Mouse (Mus musculus) hindbrain, embryonic 14.5 days (tissue): ENCODE measurements around the gene Vps35l. TPM values are rescaled to one million over a fixed set of nuclear protein-coding genes. Genes with fewer than 3 reads are reported as not detected.

Source experiments
- ATAC-seq: fragments of 200-750 bp; cut with Nextera tagmentation; 2 replicates; pipeline ENCODE4 v1.8.0; 2017; ENCODE audit warnings: moderate number of reproducible peaks, mild to moderate bottlenecking, moderate TSS enrichment, moderate library complexity; ENCODE audit not compliant: low FRiP score
- DNase-seq: peaks from one replicate; pipeline ENCODE4 v3.0.0-alpha.2; 2015; ENCODE audit warnings: low spot score
- H3K27ac ChIP-seq: fragments of 300-500 bp; sonication (generic); 2 replicates; pipeline ENCODE4 v1.5.1; 2014; ENCODE audit warnings: mild to moderate bottlenecking, moderate library complexity
- H3K27me3 ChIP-seq: fragments of 300-500 bp; sonication (generic); 2 replicates; pipeline ENCODE4 v1.6.1; 2014; ENCODE audit warnings: mild to moderate bottlenecking, low read length, mixed read lengths; ENCODE audit not compliant: control insufficient read depth, insufficient read depth
- H3K36me3 ChIP-seq: fragments of 300-500 bp; sonication (generic); replicated peaks from 2 replicates; pipeline ENCODE4 v1.6.1; 2014; ENCODE audit not compliant: control insufficient read depth, insufficient read depth
- H3K4me1 ChIP-seq: fragments of 300-500 bp; sonication (generic); replicated peaks from 2 replicates; pipeline ENCODE4 v1.6.1; 2014; ENCODE audit warnings: antibody characterized with exemption, low read length, mixed read lengths; ENCODE audit not compliant: control insufficient read depth, insufficient read depth
- H3K4me2 ChIP-seq: fragments of 300-500 bp; sonication (generic); replicated peaks from 2 replicates; pipeline ENCODE4 v1.6.1; 2014; ENCODE audit warnings: mild to moderate bottlenecking, moderate library complexity
- H3K4me3 ChIP-seq: fragments of 300-500 bp; sonication (generic); replicated peaks from 2 replicates; pipeline ENCODE4 v1.5.1; 2014; ENCODE audit warnings: mild to moderate bottlenecking, low read length
- H3K9ac ChIP-seq: fragments of 300-500 bp; sonication (generic); 2 replicates; pipeline ENCODE4 v1.6.1; 2014
- H3K9me3 ChIP-seq: fragments of 300-500 bp; sonication (generic); 2 replicates; pipeline ENCODE4 v1.6.1; 2016; ENCODE audit warnings: low read length; ENCODE audit not compliant: control insufficient read depth
- WGBS: fragments of 180-500 bp; shearing (Covaris S2); extraction: QIAGEN DNeasy Blood & Tissue Kit; methylation state at CpG from one replicate; pipeline ENCODE4 v1.1.7; 2014; 5-methylcytosine and 5-hydroxymethylcytosine counted together
- polyA plus RNA-seq: library from polyadenylated mRNA; unstranded; fragments of >200 nt; fragmentation: Nextera tagmentation; extraction: Ambion mirVana; gene quantifications from 2 replicates; pipeline ENCODE4 v1.2.1, GENCODE M21; 2014

The Vps35l gene
- polyA plus RNA-seq, 1 experiment from 2014 or later = 93.9 TPM

- no peak overlapping the region for H3K4me3 ChIP-seq
- no peak for DNase-seq
- 91% methylated on average over 6 of the region's 6 CpGs for WGBS
- peaks cover 95% of the 10 kb centered on the region for H3K36me3 ChIP-seq
- no peak for ATAC-seq
- H3K27ac ChIP-seq = no peak overlapping the region
- no peak overlapping the region for H3K4me2 ChIP-seq
- no peaks in the 10 kb centered on the region for H3K27me3 ChIP-seq
- no peaks in the 10 kb centered on the region for H3K4me1 ChIP-seq
- no peaks in the 10 kb centered on the region for H3K9me3 ChIP-seq
- no peak overlapping the region for H3K9ac ChIP-seq
Observed at GRCm38 (mm10) chr7:118798105-118798570, 58.1 kb downstream of the Vps35l start.

- 92% methylated on average over 15 of the region's 15 CpGs for WGBS
- H3K4me2 ChIP-seq = no peak overlapping the region
- H3K9ac ChIP-seq = no peak overlapping the region
- H3K36me3 ChIP-seq = peaks cover 94% of the 10 kb centered on the region
- H3K27me3 ChIP-seq = no peaks in the 10 kb centered on the region
- ATAC-seq = no peak
- H3K4me3 ChIP-seq = no peak overlapping the region
- H3K4me1 ChIP-seq = no peaks in the 10 kb centered on the region
- H3K9me3 ChIP-seq = no peaks in the 10 kb centered on the region
- no peak overlapping the region for H3K27ac ChIP-seq
- DNase-seq = no peak
Observed at GRCm38 (mm10) chr7:118800112-118800734, 60.2 kb downstream of the Vps35l start.

GRCm38 (mm10) chr7:118801791-118802190, 61.8 kb downstream of the Vps35l start:
- no peak overlapping the region for H3K27ac ChIP-seq
- no peak overlapping the region for H3K9ac ChIP-seq
- no peak overlapping the region for H3K4me2 ChIP-seq
- H3K4me3 ChIP-seq = no peak overlapping the region
- peaks cover 88% of the 10 kb centered on the region for H3K36me3 ChIP-seq
- H3K4me1 ChIP-seq = no peaks in the 10 kb centered on the region
- no peak for ATAC-seq
- DNase-seq = no peak
- 99% methylated on average over 3 of the region's 3 CpGs for WGBS
- H3K9me3 ChIP-seq = no peaks in the 10 kb centered on the region
- no peaks in the 10 kb centered on the region for H3K27me3 ChIP-seq

DNA sequence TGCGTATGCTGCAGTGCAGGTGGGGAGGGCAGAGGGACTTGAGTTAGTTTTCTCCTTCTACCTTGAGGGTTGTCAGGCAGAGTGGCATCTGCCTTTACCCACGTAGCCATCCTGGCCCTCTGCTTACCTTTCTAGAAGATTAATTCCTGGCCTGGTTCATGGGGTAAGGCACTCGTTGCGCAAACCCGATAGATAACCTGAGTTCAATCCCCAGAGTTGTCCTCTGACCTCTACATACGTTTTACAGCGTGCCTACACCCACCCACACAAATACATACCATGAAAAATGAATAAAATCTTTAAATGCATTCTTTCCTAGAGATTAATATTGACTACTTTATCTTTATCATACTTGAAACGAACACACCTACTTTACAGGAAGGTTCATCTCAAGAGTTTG, 63.4 kb downstream of the Vps35l start:
- WGBS = 96% methylated on average over 8 of the region's 8 CpGs
- Histone ChIP-seq H3K9ac (no peak overlapping the region), H3K36me3 (peaks cover 76% of the 10 kb centered on the region), H3K4me1 (no peaks in the 10 kb centered on the region), H3K4me3 (no peak overlapping the region), H3K27me3 (no peaks in the 10 kb centered on the region), H3K4me2 (no peak overlapping the region), H3K9me3 (no peaks in the 10 kb centered on the region), H3K27ac (no peak overlapping the region)
- no peak for ATAC-seq
- no peak for DNase-seq

- Histone ChIP-seq H3K27ac (peak overlapping the region; percentile 38; the same call in 1 of the 2 replicates), H3K4me2 (no peak overlapping the region), H3K9ac (no peak overlapping the region), H3K4me3 (no peak overlapping the region), H3K9me3 (no peaks in the 10 kb centered on the region), H3K4me1 (no peaks in the 10 kb centered on the region), H3K27me3 (no peaks in the 10 kb centered on the region), H3K36me3 (peaks cover 69% of the 10 kb centered on the region)
- DNase-seq (no peak), ATAC-seq (no peak)
- 58% methylated on average over 16 of the region's 16 CpGs for WGBS
Observed at GRCm38 (mm10) chr7:118806631-118807411, 66.8 kb downstream of the Vps35l start.

GRCm38 (mm10) chr7:118807899-118808298, 67.9 kb downstream of the Vps35l start:
- ATAC-seq = no peak
- Histone ChIP-seq H3K4me1 (no peaks in the 10 kb centered on the region), H3K4me2 (no peak overlapping the region), H3K27me3 (no peaks in the 10 kb centered on the region), H3K36me3 (peaks cover 62% of the 10 kb centered on the region), H3K4me3 (no peak overlapping the region), H3K27ac (no peak overlapping the region), H3K9ac (no peak overlapping the region), H3K9me3 (no peaks in the 10 kb centered on the region)
- DNase-seq = peak; percentile 26
- 69% methylated on average over 8 of the region's 8 CpGs for WGBS

DNA sequence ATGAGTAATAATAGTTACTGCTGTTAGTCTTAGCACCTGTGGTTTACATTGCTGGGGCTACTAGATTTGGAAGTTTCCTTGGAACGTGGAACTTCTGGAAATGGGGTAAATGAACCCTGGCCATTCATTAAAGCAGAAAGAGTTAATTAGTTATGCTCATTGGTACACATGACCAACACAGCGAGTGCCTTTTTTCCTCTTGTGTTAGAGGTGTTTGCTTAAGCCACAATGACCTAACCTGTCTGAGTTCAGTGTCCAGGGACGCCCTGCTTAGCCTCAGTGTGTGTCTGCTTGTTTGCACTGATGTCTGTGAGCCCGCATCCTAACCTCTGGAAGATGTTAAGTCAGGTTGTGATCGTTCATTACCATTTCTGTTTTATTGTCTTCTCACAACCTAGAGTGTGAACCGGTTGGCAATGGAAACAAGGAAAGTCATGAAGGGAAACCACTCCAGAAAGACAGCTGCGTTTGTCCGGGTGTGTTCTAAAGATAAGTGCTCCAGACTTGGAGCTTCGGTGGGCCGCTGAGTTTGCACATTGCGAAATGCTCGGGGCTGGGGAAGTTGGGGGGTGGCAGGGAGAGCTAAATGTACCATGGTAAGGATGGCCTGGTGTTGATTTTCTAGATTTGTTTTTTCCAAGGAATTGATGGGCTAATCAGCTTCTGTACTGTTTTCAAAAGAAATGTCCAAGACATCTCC, 71.5 kb downstream of the Vps35l start:
- H3K27ac ChIP-seq = no peak overlapping the region

DNA sequence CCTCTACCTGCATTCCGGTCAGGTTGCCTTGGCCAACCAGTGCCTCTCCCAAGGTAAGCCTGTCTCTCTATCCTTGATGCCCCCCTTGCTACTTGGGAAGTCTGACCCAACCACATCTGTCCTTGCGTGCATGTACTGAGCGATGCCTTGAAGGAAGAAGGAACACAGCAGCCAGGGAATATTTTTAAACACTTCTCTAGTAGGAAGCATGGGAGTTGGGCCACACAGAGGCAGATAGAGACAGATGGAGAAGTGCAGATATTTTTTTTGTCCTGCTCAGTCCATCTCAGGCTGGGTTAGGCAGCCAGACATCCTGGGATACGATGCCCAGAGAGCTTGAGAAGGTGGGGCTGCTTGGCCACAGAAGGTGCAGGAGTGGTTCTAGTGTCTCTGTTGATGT, 73.6 kb downstream of the Vps35l start:
- no peak overlapping the region for H3K9ac ChIP-seq
- WGBS = 91% methylated on average over 4 of the region's 4 CpGs
- no peaks in the 10 kb centered on the region for H3K4me1 ChIP-seq
- DNase-seq (no peak), ATAC-seq (no peak)
- no peaks in the 10 kb centered on the region for H3K9me3 ChIP-seq
- no peaks in the 10 kb centered on the region for H3K27me3 ChIP-seq
- H3K36me3 ChIP-seq = peaks cover 73% of the 10 kb centered on the region
- no peak overlapping the region for H3K27ac ChIP-seq
- H3K4me2 ChIP-seq = no peak overlapping the region
- H3K4me3 ChIP-seq = no peak overlapping the region

More for the DNA sequence above, 71.5 kb downstream of the Vps35l start:
- Histone ChIP-seq H3K4me3 (no peak overlapping the region), H3K36me3 (peaks cover 66% of the 10 kb centered on the region), H3K4me2 (no peak overlapping the region), H3K9me3 (no peaks in the 10 kb centered on the region), H3K27me3 (no peaks in the 10 kb centered on the region), H3K9ac (no peak overlapping the region), H3K4me1 (no peaks in the 10 kb centered on the region)
- 85% methylated on average over 12 of the region's 12 CpGs for WGBS
- DNase-seq (no peak), ATAC-seq (no peak)

- H3K4me3 ChIP-seq = no peak overlapping the region
- WGBS = 96% methylated on average over 3 of the region's 3 CpGs
- H3K27ac ChIP-seq = no peak overlapping the region
- H3K27me3 ChIP-seq = no peaks in the 10 kb centered on the region
- H3K36me3 ChIP-seq = peaks cover 66% of the 10 kb centered on the region
- no peak overlapping the region for H3K9ac ChIP-seq
- no peak for DNase-seq
- no peaks in the 10 kb centered on the region for H3K4me1 ChIP-seq
- H3K4me2 ChIP-seq = no peak overlapping the region
- no peak for ATAC-seq
- H3K9me3 ChIP-seq = no peaks in the 10 kb centered on the region
Observed at GRCm38 (mm10) chr7:118816275-118816674, 76.2 kb downstream of the Vps35l start.
